Mouse (Mus musculus) bone marrow, adult 2 months (tissue): ENCODE results near the gene Pafah1b1.

ENCODE experiments used
- CTCF ChIP-seq: fragments of 200-500 bp; IDR thresholded peaks from 2 replicates; pipeline ENCODE4 v1.5.1; 2011; ENCODE audit warnings: low read length, control low read depth; ENCODE audit not compliant: control insufficient read depth, insufficient read depth
- POLR2A ChIP-seq: fragments of 200-500 bp; IDR thresholded peaks from 2 replicates; pipeline ENCODE4 v1.6.1; 2011; ENCODE audit warnings: low read depth, mild to moderate bottlenecking, control low read depth, low read length, borderline replicate concordance; ENCODE audit not compliant: control insufficient read depth

DNA sequence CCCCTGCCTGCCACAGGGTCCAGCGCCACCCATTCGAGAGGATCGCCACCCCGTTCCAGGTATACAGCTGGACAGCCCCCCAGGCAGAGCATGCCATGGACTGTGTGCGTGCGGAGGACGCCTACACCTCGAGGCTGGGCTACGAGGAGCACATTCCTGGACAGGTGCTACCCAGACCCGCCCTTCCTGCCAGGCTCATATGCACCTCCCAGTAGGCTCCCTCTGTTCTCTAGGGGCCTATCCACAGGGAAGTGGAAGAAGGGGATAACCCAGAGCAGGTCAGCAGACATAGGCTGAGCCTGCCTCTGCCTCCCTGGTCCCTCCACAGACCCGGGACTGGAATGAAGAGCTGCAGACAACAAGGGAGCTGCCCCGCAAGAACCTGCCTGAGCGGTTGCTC is 64.1 kb downstream of the Pafah1b1 start:
- TF ChIP-seq POLR2A (no peak), CTCF (no peak)
